Mouse (Mus musculus) kidney, embryonic 16.5 days (tissue): ENCODE measurements around the gene Pdzk1. TPM values are rescaled to one million over a fixed set of nuclear protein-coding genes. Genes with fewer than 3 reads are reported as not detected.

Source experiments
- ATAC-seq: fragments of 200-750 bp; cut with Nextera tagmentation; 2 replicates; pipeline ENCODE4 v1.8.0; 2017; ENCODE audit warnings: moderate TSS enrichment; ENCODE audit not compliant: low FRiP score, low TSS enrichment
- H3K27ac ChIP-seq: fragments of 300-500 bp; sonication (generic); 2 replicates; pipeline ENCODE4 v1.5.1; 2014; ENCODE audit warnings: low read length
- H3K27me3 ChIP-seq: fragments of 300-500 bp; sonication (generic); 2 replicates; pipeline ENCODE4 v1.6.1; 2014; ENCODE audit warnings: low read length, control low read depth, mixed read lengths; ENCODE audit not compliant: insufficient read depth
- H3K36me3 ChIP-seq: fragments of 300-500 bp; sonication (generic); 2 replicates; pipeline ENCODE4 v1.6.1; 2014; ENCODE audit warnings: low read length, control low read depth, mixed read lengths; ENCODE audit not compliant: insufficient read depth
- H3K4me1 ChIP-seq: fragments of 300-500 bp; sonication (generic); 2 replicates; pipeline ENCODE4 v1.6.1; 2014; ENCODE audit warnings: low read length, control low read depth, mixed read lengths; ENCODE audit not compliant: insufficient read depth
- H3K4me2 ChIP-seq: fragments of 300-500 bp; sonication (generic); replicated peaks from 2 replicates; pipeline ENCODE4 v1.6.1; 2014; ENCODE audit warnings: low read depth, low read length
- H3K4me3 ChIP-seq: fragments of 300-500 bp; sonication (generic); 2 replicates; pipeline ENCODE4 v1.5.1; 2014; ENCODE audit warnings: mild to moderate bottlenecking, low read length
- H3K9ac ChIP-seq: fragments of 300-500 bp; sonication (generic); replicated peaks from 2 replicates; pipeline ENCODE4 v1.6.1; 2014; ENCODE audit warnings: low read length
- H3K9me3 ChIP-seq: fragments of 300-500 bp; sonication (generic); 2 replicates; pipeline ENCODE4 v1.6.1; 2016; ENCODE audit warnings: low read length, control low read depth
- WGBS: fragments of 180-500 bp; shearing (Covaris S2); extraction: QIAGEN DNeasy Blood & Tissue Kit; methylation state at CpG from one replicate; pipeline ENCODE4 v1.1.7; 2014; 5-methylcytosine and 5-hydroxymethylcytosine counted together
- polyA plus RNA-seq: library from polyadenylated mRNA; unstranded; fragments of >200 nt; fragmentation: Nextera tagmentation; extraction: Ambion mirVana; gene quantifications from 2 replicates; pipeline ENCODE4 v1.2.1, GENCODE M21; 2015

Gene Pdzk1
- polyA plus RNA-seq, 1 experiment from 2014 or later: 245 TPM

GRCm38 (mm10) chr3:96872501-96872900, 43.4 kb downstream of the Pdzk1 start:
- Histone ChIP-seq H3K9ac (no peak overlapping the region), H3K4me2 (no peak overlapping the region), H3K36me3 (peaks cover 53% of the 10 kb centered on the region), H3K4me3 (no peak overlapping the region), H3K27ac (no peak overlapping the region), H3K27me3 (no peaks in the 10 kb centered on the region), H3K4me1 (no peaks in the 10 kb centered on the region; the same call in 1 of the 2 replicates), H3K9me3 (no peaks in the 10 kb centered on the region)
- 92% methylated on average over 8 of the region's 8 CpGs for WGBS
- ATAC-seq: no peak

DNA sequence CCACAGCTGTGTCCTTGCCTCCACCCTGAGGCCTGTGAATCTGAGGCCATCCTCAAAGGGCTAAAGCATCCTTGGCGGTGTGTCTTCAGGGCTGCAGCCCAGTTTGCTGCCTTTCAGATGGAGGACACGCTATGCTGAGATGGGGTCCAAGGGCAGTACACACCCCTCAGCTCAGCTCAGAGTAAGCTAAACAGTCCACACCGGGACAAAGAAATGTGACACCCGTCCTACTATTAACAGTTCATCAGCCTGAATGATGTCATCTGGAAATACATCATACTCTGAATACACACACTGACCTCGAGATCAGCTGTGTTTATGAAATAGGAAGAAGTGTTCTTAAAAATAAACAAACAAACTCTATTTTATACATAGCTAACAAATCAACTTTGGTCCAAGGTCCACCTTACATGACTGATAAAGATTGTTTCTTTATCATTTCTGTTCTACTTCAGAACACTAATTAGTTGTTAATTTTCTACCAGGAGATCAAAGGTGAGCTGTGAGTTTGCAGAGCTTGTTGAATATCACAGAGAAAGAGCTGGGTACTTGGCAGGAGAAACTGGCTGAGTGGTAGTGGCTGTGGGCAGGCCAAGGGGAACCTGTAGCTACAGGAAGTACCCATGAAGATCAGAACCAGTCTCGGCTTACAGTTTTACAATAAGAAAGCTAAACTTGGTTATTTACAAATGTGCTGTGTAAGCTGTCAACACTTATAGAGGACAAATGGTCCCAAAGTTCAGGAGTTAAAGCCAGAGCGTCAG, 45.9 kb downstream of the Pdzk1 start:
- H3K9ac ChIP-seq: no peak overlapping the region
- H3K27me3 ChIP-seq: no peaks in the 10 kb centered on the region
- H3K36me3 ChIP-seq: peaks cover 44% of the 10 kb centered on the region
- H3K4me3 ChIP-seq: no peak overlapping the region
- WGBS: 61% methylated on average over 7 of the region's 7 CpGs
- peak overlapping the region; percentile 24; the same call in 1 of the 2 replicates for H3K27ac ChIP-seq
- ATAC-seq: peak; percentile 74
- no peak overlapping the region for H3K4me2 ChIP-seq
- H3K9me3 ChIP-seq: no peaks in the 10 kb centered on the region
- H3K4me1 ChIP-seq: no peaks in the 10 kb centered on the region; the same call in 1 of the 2 replicates

- H3K4me2 ChIP-seq: no peak overlapping the region
- no peaks in the 10 kb centered on the region for H3K27me3 ChIP-seq
- no peak for ATAC-seq
- no peak overlapping the region for H3K9ac ChIP-seq
- WGBS: 85% methylated on average over 9 of the region's 9 CpGs
- peaks cover 40% of the 10 kb centered on the region for H3K36me3 ChIP-seq
- H3K4me3 ChIP-seq: no peak overlapping the region
- no peak overlapping the region for H3K27ac ChIP-seq
- no peaks in the 10 kb centered on the region for H3K9me3 ChIP-seq
- no peaks in the 10 kb centered on the region; the same call in 1 of the 2 replicates for H3K4me1 ChIP-seq
Observed at GRCm38 (mm10) chr3:96879536-96879935, 50.5 kb downstream of the Pdzk1 start.

GRCm38 (mm10) chr3:96880385-96880784, 51.3 kb downstream of the Pdzk1 start:
- Histone ChIP-seq H3K36me3 (peaks cover 39% of the 10 kb centered on the region), H3K4me3 (no peak overlapping the region), H3K27ac (no peak overlapping the region), H3K4me1 (no peaks in the 10 kb centered on the region), H3K27me3 (no peaks in the 10 kb centered on the region), H3K4me2 (no peak overlapping the region), H3K9me3 (no peaks in the 10 kb centered on the region), H3K9ac (no peak overlapping the region)
- WGBS: 79% methylated on average over 4 of the region's 4 CpGs
- ATAC-seq: no peak

- Histone ChIP-seq H3K36me3 (peaks cover 36% of the 10 kb centered on the region), H3K27ac (no peak overlapping the region), H3K4me2 (no peak overlapping the region), H3K9ac (no peak overlapping the region), H3K4me3 (no peak overlapping the region), H3K27me3 (no peaks in the 10 kb centered on the region), H3K9me3 (no peaks in the 10 kb centered on the region), H3K4me1 (no peaks in the 10 kb centered on the region)
- WGBS: 66% methylated on average over 6 of the region's 6 CpGs
- ATAC-seq: no peak
Observed at GRCm38 (mm10) chr3:96881557-96881956, 52.5 kb downstream of the Pdzk1 start.

- Histone ChIP-seq H3K4me3 (no peak overlapping the region), H3K4me1 (no peaks in the 10 kb centered on the region), H3K27ac (no peak overlapping the region), H3K27me3 (no peaks in the 10 kb centered on the region), H3K36me3 (peaks cover 40% of the 10 kb centered on the region), H3K4me2 (no peak overlapping the region), H3K9ac (no peak overlapping the region), H3K9me3 (no peaks in the 10 kb centered on the region)
- 92% methylated on average over 14 of the region's 14 CpGs for WGBS
- no peak for ATAC-seq
Observed at GRCm38 (mm10) chr3:96882061-96882849, 53.2 kb downstream of the Pdzk1 start.

DNA sequence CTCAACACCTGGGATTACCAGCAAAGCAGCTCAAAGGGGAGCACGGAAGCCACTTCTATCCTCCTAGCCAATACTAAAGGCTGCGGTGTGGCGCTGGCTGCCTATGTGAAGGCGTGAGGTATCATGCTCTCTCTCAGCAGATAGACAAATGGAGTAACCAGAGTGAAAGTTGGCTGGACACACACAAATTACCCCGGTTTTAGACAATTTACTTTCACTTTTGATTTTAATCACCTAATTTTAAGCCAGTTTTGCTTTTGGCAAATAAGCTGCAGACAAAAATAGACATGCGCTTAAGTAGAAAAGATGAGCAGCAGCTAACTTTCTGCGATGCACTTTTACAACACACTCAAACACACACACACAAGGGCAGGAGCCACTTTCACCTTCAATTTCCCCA, 54.6 kb downstream of the Pdzk1 start:
- no peak for ATAC-seq
- Histone ChIP-seq H3K4me1 (no peaks in the 10 kb centered on the region), H3K27ac (no peak overlapping the region), H3K4me3 (no peak overlapping the region), H3K4me2 (no peak overlapping the region), H3K27me3 (no peaks in the 10 kb centered on the region), H3K36me3 (peaks cover 45% of the 10 kb centered on the region), H3K9ac (no peak overlapping the region), H3K9me3 (no peaks in the 10 kb centered on the region)
- 94% methylated on average over 7 of the region's 7 CpGs for WGBS

DNA sequence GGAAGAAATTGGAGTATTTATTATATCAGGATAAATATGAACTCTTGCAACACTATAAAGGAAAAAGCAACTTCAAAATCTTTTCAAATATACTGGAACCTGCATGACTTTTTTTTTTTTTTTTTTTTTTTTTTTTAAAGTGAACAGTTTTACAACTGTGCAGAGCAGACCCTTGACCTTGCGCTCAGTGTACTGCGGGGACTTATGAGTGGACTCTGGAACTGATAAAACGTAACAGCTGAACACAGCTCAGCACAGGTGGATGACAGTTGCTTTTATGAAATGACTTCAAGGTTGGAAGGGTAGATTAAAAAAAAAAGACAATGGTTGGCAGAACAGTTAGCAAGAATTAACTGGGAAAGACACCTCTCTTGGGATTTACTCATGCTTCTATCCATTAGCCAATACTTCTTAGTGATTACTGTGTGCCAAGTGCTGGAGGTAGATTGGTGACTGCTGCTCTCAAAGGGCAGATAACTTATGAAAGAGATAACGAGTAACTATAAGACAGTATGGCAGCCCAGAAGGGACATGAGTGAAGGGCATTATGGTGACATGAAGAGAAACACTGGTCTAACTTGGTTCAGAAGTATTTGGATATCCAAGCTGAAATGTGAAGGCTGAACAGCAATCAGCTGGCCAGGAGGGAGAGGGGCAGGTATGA, 73.4 kb downstream of the Pdzk1 start:
- WGBS: 72% methylated on average over 4 of the region's 4 CpGs
- Histone ChIP-seq H3K27me3 (peaks cover 4% of the 10 kb centered on the region; the same call in 1 of the 2 replicates), H3K4me2 (no peak overlapping the region), H3K4me1 (peaks cover 9% of the 10 kb centered on the region), H3K9me3 (no peaks in the 10 kb centered on the region), H3K36me3 (peaks cover 4% of the 10 kb centered on the region; the same call in 1 of the 2 replicates), H3K9ac (no peak overlapping the region), H3K4me3 (no peak overlapping the region), H3K27ac (no peak overlapping the region)
- no peak for ATAC-seq

GRCm38 (mm10) chr3:96904393-96904792, 75.3 kb downstream of the Pdzk1 start, which contains the start of gene Gja5:
TSS of gene Gja5 (plus strand) at chr3:96904693.
- Histone ChIP-seq H3K4me2 (peak within 1 kb of the TSS; percentile 87), H3K36me3 (no peaks in the 10 kb centered on the region), H3K27ac (no peak within 1 kb of the TSS), H3K9me3 (no peaks in the 10 kb centered on the region), H3K27me3 (peaks cover 7% of the 10 kb centered on the region), H3K4me1 (peaks cover 9% of the 10 kb centered on the region), H3K4me3 (peak within 1 kb of the TSS; percentile 89), H3K9ac (peak within 1 kb of the TSS; percentile 89)
- 14% methylated on average over 14 of the region's 14 CpGs for WGBS
- ATAC-seq: no peak
